Mouse (Mus musculus): ENCODE results near the gene Fer1l5.

The Fer1l5 gene

DNA sequence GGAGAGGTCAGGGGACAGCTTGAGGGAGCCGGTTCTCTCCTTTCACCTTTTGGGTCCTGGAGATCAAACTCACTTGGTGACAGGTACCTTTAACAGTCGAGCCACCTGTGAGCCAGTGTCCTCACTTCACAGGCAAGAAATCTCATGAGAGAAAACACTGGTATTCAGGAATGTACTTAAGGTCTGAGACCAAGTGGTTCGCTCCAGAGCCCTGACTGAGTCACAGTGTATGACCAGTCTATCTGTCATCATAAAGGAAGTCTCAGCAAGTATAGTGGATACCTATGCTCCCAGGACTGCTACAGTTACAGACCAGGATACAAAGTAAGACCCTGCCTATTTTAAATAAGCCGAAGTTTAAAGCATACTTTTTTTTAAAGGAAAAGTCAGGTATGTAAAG lies 60.9 kb downstream of the Fer1l5 start:
- DNase-seq (ENCODE audit: low spot score in 2 of 2): no peak

DNA sequence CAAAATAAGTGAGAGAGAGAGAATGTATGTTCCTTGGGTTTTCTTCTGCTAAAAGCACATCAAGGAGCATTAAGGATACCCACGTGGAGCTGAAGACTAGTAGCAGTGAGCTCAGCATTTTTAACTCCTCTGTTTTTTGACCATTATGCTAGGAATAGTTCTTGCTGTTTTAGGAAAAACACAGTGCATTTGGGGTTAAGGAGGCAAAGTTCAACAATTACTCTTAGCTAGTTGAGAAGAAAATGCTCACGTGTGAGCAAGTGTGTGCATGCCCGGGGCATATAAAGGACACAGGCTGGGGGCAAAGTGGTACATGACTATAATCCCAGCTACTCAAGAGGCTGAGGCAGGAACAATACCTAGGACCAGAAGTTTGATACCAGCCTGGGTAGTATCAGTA lies 61.5 kb downstream of the Fer1l5 start:
- DNase-seq (ENCODE audit: low spot score in 2 of 2): no peak

DNA sequence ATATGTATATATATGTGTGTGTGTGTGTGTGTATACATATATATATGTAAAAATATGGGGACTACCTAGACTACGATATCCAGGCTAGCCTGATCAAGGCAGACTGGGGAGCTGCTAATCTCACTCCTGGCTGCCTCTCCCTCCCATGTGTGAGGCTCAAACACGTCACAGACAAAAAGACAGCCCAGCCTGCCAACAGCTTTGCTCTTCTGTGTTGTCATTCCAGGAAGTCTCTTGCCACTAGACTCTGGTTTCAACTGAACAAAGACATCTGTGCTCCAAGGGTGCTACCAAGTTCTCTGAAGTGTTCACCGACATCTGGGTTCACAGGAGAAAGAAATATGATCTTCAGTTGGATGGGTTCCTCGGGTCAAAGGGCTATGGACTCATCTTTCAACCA lies 63.0 kb downstream of the Fer1l5 start:
- no peak for DNase-seq (ENCODE audit: low spot score in 2 of 2)

DNA sequence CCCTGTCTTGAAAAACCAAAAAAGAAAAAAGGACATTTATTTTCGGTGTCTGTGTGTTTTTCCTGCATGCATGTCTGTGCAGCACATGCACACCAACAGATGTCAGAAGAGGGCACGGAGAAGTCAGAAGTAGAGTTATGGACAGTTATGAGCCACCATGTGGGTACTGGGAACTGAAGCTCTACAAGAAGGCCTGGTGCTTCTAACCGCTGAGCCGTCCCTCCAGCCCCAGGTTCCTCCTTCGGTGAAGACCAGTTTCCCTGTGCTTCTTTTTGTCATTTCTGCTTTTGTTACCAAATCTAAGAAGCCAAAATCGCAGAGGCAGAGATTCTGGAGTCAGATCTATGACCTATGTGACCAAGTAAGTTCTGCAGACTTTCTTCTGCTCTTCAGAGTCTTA lies 64.4 kb downstream of the Fer1l5 start:
- no peak for DNase-seq (ENCODE audit: low spot score in 2 of 2)

DNA sequence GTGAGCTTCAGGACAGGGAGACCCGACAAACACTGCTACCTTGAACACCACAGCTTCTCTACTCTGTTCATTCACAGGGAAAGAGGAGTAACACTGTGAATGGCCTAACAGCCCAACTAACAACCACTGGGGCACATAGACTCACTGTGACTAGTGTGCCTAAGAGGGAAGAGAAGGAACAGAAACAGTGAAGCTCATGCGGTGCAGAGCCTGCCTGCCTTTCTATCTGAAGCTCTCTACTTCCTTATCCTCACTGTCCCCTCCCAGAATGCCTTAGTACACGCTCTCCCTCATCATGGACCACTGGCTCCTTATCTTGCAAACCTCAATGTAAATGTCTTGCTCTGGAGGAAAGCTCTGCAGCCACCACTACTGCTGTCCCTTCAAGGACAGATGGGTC lies 65.1 kb downstream of the Fer1l5 start:
- DNase-seq (ENCODE audit: low spot score in 2 of 2): no peak

DNA sequence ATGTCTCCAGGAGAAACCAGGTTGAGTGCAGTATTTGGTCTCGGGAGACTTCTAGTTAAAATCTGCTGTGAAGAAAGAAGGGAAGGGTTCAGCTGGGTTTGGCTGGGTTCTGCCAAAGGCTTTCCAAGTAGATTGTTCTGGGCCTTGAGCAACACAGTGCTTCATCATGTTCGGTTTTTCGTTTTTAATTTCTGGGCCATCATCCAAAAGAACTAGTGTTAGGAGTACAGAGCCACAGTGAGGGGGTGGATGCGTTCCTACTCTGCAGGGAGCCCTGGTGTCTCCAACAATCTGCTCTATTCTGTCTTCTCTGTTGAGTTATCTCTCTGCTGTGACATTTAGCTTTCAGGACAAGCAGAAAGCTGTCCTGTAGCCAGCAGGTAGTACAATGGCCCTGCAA lies 69.0 kb downstream of the Fer1l5 start:
- DNase-seq (ENCODE audit: low spot score in 2 of 2): no peak

DNA sequence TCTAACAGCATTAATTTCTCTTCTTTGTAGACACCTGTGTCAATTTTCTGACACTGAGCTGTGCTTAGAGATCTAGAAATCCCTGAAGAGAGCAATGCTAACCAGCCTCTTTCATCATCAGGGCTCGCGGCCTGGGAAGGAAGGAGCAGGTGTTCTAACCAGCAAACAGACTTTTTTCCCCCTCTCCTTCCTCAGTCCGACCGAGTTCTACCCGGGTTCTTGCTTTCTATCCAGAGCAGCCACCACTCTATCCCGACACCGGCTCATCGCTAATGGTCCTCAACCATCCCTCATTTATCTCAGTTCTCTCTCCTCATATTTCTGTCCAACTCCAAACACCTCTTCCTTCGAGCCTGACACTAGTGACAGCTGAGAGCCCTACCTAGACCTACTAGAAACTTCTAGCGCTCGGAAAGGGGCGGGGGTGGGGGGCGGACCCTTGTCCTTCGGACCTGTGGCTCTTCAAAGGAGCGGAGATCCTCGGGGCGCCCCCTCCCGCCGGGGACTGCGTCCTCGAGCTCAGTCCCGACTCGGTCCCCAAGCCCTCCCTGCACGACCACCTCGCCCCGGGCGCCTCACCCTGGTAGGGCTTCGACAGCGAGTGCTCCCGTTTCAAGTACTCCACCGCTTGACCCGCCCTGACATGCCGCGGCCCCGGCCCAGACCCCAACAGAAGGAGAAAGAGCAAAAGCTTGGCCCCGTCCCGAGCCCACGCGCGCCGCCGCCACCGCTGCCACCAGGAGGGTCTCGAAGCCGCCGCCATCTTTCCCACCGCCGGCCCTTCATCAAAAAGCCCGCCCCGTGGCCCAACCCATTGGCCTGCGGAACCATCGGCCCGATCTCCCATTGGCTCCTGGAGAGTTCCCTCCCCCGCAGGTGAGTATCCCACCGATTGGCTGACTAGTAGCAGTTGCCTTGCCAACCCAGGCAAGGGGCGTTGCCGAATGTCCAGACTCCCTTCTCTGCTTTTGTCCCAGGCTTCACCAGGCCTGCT lies 72.7 kb downstream of the Fer1l5 start, which contains the start of gene Lman2l:
Gene Lman2l, minus strand, starts transcription at position 801 of the 994 bp plus-strand sequence.
- DNase-seq (ENCODE audit: low spot score in 2 of 2): peak; percentile 95 to 97

DNA sequence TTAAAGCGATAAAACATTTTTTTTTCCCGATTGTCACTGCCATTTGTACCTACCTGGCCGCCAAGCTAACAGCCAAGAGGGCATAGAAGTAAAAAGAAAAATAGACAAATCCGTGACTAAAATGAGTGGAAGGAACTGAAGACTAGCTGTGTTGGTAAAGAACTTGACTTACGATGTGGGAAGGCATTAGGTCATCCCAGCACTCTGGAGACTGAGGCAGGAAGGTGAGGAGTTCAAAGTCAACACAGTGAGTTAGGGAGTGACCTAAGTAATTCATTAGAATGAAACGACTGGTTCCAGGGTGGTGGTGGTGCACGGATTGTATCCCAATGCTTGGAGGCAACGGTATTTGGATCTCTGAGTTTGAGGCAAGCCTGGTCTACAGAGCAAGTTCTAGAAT lies 73.4 kb downstream of the Fer1l5 start:
- DNase-seq (ENCODE audit: low spot score in 2 of 2): no peak

DNA sequence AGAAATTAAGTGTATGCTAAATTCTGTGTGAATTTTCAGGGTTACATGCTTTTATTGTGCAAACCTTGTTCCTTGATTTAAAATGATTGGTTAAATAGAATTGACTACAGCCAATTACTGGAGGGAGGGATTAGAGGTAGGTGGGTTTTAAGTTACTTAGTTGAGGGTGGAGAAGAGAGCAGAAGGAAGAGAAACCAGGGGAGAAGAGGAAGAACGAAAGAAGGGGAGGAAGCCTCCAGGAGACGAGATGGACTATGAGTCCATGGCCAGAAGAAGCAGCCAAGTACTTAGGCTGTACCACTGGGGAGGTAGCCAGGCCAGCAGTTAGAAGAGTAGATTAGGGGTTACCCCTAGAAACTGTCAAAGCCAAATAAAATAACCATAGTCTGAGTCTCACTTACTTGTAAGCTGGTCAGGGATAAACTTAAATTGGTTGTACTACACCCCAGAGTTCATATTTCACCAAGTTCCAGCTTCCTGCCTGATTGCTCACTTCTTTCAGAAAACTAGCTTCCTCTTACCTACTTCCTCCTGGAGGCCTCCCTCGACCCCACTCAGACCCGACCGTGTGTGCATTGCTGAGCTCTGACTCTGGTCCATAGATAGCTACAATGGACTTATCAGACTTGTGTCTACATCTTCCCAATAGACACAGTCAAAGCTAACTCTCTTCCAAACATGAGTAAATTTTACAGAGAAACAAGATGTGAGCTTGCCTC lies 74.2 kb downstream of the Fer1l5 start:
- peak in 1 of 2 experiments; percentile 25 for DNase-seq (ENCODE audit: low spot score in 2 of 2)

DNA sequence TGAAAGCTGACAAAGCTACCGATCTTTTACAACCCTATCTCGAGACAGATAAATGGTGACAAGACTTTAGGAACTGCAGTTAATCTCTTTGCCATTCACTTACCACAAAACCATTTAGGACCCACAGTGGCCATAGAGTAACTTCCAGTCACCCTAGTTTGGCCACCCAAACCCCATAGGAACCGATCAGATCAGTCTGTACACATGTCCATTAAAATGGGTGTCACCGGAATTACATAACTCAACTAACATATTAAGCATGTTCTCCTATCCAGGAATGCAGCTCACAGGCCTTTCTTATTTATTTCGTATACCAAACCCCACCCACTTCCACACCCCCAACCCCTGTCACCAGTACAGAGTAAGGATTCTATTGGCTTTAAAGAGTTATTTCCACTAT lies 74.8 kb downstream of the Fer1l5 start:
- no peak for DNase-seq (ENCODE audit: low spot score in 2 of 2)

DNA sequence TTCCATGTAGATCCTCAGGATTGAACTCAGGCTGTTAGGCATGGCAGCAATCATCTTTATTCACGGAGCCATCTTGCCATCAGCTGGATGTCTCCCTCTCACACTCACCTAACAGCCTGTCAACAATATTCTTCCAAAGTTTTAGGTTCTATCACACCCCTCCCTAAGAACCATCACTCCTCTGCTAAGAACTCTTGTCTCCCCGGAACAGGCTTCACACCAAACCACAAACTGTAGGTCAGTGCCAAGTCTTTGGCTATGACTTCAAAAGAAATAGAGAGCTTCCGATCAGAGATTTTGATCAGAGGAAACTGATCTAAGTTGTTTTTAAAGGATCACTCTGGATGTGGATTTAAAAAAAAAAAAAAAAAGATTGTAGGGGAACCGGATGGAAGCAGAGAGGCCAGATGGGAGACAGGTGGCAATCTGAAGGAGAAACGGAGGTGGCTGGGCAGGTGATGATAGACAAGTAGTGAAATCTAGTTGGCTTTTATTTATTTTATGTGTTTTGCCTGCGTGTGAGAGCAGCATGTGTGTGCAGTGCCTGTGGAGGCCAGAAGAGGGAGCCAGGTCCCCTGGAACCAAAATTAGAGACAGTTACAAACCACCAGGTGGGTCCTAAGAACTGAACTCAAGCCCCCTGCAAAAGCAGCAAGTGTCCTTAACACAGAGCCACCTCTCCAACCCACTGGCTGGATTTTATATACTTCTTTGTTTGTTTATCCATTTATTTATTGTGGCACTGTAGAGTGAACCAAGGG lies 82.1 kb downstream of the Fer1l5 start:
- no peak for DNase-seq (ENCODE audit: low spot score in 2 of 2)

DNA sequence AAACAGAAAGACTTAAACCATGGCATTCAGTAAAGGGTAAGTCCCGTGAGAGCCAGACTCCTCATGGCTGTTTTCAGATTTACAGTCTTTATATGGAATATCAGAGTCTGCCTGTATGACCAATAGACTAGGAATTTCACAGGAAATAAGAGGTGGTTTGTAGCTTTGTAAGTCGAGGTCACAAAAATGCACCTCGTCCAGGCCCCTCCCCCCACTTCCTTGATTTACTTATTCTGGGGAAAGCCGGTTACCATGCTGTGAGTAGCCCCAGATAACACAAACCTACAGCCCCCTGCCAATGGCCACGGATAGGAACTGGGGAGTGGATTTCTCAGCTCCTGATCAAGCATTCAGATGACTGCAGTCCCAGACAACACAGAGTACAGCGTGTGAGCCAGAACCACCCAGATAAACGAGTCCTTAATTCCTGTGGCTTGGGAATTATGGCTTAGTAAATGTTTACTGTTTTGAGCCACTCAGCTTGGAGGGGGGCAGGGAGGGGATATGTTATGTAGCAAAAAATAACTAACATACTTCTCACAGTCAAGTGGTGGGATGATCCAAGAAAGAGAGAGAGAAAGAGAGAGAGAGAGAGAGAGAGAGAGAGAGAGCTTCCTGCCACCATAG lies 85.4 kb downstream of the Fer1l5 start:
- DNase-seq (ENCODE audit: low spot score in 2 of 2): no peak

DNA sequence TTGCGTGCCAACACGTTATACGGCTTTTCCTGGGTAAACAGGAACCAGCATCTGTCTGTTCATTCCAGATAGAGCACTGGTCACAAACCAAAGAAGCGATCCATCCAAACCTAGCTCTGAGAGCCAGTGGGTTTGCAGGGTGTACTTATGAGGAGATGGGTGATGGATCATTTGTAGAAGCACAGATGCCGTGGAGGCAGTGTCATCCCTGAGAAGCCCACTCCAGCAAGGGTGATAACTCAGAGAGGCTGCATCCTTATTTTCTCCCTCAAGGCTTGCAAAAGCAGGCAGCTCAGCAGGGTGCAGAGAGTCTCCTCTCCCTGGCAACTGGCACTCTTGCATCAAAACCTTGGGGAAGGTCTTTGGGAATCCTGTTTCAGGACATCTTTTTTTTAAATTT lies 86.1 kb downstream of the Fer1l5 start:
- no peak for DNase-seq (ENCODE audit: low spot score in 2 of 2)

DNA sequence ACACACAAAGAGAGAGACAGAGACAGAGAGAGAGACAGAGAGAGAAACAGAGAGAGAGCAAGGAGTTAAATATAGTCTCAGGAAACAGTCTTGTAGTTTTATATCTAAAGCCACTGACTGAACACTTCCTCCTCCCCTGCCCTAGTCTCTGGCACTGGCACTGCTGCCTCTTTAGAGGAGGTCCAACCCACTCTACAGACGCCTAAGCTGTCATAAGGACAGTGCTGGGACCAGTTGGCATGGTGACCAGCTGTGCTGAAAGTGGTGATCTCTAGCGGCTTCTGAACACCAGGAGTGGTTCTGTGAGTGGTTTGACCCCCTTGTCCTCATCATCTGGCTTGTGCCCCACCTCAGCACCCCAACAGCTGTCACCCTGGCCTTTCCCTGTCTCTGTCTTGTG lies 89.7 kb downstream of the Fer1l5 start:
- no peak for DNase-seq (ENCODE audit: low spot score in 2 of 2)

DNA sequence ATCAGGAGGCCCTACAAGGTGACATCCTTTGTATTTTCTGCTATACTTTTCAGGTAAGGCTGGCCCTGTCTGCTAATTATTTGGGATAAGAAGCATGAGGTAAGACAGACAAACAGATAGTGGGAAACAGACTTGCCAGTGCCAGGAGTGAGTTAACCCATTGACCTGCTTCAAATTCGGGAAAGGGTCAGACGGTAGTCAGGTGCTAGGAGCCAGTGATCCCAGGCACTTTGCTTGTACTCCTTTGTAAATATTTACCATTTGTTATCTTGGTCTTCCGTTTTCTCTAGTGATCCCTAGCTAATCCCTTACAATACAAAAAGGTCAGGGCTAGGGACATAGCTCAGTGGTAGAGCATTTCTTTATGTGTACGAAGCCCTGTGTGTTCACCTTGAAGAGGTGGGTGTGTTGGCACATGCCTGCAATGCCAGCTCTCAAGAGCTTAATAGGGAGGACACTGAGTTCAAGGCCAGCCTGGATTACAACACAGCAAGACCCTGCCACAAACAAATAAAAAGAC lies 93.6 kb downstream of the Fer1l5 start:
- DNase-seq (ENCODE audit: low spot score in 2 of 2): no peak

DNA sequence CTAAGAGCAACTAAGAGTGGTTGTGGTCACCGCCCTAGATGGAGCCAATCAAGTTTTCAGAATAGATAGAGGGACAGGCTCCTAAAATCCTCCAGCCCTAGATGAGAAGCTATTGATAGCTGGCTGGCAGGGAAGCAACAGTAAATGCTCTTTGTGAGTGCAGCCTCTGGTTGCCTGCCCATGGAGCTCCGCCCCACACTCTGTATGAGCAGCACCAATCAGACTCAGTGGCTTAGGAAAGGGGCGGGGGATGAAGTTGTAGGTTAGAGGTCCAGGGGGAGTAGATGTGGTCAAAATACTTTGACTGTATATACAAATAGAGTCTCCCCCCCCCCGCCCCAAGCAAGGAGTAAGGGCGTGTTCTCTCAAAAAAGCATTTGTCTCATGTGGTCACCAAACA lies 95.4 kb downstream of the Fer1l5 start:
- no peak for DNase-seq (ENCODE audit: low spot score in 2 of 2)

DNA sequence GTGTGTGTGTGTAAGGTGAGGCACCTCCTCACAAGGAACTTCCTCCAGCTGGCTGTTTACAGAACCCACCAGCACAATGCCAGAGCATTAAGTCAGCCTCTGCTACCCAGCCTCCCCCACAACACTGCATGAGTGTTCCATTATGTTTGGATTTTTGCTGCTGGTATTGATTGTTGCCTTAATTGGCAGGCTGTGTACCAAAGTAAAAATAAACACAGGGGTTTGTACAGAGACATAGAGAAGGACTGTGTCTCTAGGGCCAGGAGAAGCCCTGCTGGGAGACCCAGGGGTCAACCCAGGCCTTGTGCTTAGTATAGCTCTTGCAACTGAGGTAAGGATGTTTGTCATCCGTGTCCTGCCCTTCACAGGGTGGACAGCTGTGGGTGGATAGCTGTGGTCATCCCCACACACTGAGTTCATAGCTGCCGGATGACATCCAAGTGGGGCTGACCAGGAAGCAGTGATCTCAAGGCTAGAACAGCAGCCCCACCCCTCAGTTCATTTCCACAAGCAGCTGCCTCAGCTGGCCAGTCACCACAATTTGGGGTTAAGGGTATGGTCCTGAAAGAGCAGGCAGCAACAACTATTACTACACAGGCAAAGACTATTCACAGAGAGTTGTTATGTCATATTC lies 97.8 kb downstream of the Fer1l5 start:
- no peak for DNase-seq (ENCODE audit: low spot score in 2 of 2)

DNA sequence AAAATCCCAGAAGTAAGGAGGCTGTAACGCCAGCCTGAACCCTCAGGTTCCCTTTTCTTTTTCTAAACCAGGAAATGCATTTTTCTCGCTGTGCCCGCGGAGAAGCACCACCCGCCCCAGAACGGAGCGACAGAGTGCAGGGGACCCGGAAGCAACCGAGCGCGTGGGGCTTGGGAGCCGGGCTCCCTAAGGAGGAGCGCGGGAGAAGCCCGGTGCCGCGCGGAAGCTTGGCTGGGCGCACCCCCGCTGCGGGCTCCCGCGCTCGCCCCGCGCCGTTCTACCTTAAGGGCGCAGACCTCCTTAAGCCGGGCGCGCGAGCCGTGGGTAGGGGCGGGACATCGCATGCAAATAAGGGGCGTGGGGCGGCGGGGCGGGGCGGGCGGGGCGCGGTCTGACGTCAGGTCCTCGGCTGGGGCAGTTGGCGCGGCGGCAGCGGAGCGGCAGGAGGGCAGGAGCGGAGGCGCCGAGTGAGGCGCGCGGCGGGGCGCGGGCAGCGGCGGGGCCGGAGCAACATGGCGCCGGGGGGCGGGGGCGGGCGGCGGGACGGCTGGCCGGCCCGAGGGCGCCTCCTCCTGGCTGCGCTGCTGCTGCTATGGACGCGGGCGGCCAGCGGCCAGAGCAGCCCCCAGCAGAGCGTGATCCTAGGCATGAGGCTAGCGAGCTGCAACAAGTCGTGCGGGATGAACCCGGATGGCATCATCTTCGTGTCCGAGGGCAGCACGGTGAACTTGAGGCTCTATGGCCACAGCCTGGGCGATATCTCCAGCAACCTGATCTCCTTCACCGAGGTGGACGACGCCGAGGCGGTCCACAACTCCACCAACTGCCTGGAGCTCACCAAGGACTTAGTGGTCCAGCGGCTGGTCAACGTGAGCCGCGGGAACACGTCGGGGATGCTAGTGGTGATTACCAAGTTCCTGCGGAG lies 99.4 kb downstream of the Fer1l5 start, which contains the start of gene Cnnm4:
Gene Cnnm4, plus strand, starts transcription at position 440 of the 925 bp plus-strand sequence.
- DNase-seq (ENCODE audit: low spot score in 2 of 2): peak; percentile 88 to 94

Data from spleen, postnatal 4 days (tissue).